Mouse (Mus musculus): Measurements from ENCODE around the gene Olfr287. TPM values are rescaled to one million over a fixed set of nuclear protein-coding genes. Genes with fewer than 3 reads are reported as not detected.

Gene Olfr287
- total RNA-seq, 2 experiments from 2014 or later: 3.9 to 4.2 TPM

DNA sequence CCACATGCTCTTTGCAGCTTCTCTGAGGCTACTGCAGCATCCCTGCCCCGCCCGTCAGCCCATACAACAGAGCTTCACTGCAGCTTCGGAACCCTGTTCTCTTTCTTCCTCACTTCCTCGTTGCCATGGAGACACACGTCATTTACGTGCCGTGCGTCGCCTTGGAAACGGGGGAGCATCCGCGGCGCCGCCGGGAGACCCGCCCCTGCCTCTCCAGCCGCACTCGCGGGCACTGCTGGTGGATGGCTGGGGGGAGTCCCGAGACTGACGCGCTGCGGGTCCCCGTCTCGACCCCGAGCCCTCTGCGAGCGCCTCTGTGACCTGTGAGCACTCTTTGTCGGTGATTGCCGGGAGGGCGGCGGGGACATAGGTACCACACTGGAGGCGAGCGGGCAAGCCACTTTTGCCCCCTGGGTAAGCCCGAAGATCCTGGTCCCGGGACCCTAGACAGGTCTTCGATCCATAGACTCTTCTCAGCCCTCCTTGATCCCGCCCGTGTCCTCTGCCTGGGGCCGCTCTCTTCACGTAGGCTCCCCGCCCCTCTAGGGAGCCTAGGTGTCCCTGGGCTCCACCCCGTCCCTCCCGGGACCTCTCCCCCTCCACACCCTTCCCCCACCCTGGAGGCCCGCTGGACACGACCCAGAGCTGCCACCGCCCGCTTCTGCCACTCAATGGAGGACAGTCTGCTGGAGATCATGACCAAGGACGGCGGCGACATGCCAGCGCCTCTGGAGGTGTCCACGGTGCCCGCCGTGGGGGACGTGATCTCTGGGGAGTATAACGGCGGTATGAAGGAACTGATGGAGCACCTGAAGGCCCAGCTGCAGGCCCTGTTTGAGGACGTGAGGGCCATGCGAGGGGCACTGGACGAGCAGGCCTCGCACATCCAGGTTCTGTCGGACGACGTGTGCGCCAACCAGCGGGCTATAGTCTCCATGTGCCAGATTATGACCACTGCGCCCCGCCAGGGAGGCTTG lies 52.9 kb downstream of the Olfr287 start:
- peak; percentile 90 to 91 for DNase-seq

DNA sequence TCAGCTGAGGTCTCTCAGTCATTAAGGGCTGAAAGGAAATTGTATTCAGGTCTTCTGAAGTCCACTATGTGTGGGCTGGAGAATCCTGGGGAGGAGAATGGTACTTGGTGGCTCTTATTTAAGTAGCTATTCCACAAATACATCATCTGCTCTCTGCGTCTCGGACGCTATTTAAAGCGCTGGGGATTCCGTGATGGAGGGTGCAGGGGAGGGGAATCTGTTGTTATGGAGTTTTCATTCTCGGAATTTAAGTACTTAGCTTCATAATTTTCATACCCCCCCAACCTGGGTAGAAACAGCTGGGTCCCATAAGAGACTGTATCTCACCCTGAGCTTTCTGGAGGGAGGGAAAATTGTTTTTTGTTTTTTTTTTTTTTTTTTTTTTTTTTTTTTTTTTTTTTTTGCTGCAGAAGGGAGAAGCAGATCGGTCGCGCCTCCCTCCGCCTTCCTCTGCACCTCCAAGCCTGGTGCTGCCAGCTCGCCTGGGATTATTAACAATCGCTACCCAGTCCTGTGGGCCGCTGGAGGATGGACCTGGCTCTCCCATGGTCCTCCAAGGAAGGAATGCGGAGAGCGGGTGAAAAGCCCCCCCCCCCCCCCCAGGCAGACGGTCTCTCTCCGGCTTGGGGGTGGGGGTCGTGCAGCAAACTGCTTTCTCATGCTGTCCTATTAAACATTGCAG lies 53.8 kb downstream of the Olfr287 start, which contains the start of gene Ccdc184:
Gene Ccdc184, plus strand, starts transcription at position 196 of the 682 bp plus-strand sequence.
- no peak for DNase-seq

DNA sequence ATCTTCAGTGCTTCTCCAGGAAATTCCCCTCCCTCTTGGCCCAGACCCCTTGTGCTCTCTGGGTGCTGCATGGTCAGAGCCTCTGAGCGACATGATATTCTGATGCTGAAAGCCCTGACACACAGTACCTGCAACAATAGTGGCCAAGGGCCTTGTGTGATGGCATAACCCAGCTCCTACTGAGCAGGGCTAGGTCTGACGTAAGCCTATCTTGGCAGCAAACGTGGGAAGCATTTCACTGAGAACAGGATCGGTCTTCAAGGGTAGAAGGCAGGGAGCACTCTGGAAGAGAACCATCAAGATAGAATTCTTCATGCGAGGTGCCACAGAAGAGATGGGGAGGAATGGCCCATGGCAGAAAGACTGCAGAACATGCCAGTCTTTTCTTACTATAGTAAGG lies 55.3 kb downstream of the Olfr287 start, which contains the start of gene Asb8:
Gene Asb8, minus strand, starts transcription at position 101 of the 400 bp plus-strand sequence.
- no peak for DNase-seq

DNA sequence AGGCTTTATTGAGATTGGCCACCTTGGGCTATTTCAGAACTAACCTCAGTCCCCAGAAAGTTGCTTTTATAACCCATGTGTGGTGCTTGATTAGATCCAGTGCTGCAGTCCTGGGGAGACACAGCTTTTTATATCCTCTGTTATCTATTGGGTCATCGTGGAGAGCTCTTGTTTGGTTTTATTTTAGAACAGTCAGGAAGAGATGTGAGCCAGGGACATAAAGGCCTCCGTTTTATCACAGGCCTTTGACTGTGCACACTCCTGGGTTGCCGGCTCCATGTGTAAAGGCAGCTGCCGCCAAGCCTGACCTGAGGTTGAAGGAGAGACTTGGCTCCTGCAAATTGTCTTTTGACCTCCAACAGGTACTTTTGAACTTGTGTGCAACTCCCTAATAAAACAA lies 58.3 kb downstream of the Olfr287 start:
- no peak for DNase-seq

DNA sequence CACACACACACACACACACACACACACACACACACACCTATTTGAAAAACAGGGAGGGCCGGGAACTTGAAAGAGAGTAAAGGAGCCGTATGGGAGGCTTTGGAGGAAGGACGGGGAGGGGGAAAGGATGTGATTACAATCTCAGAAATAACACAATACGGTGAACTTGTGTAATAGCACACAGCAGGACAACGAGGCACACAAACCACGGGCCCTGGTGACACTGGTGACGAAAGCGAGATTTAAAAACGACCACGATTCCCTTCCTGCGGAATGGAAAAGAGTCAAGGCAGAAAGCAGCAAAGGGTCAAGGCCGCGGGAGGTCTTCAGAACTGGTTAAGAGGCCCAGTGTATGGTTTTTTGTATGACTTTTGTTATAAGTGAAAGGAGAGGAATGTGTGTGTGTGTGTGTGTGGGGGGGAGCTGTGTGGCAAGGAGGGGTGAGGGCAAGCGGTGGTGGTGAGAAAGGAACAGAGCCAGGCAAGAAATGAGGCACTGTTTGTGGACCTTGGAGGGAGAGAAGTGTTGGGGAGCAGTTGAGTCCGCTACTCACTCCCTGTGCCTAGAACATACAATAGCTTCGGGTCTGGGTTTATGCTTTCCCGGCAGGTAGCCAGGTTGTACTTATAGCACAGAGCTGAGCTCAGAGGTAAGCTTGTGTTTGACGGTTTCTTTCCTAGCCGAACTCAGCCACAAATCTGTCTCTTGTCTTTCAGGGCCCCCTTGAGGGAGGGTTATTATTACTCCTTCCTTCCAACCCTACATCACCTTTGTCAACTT lies 59.6 kb downstream of the Olfr287 start:
- no peak for DNase-seq

DNA sequence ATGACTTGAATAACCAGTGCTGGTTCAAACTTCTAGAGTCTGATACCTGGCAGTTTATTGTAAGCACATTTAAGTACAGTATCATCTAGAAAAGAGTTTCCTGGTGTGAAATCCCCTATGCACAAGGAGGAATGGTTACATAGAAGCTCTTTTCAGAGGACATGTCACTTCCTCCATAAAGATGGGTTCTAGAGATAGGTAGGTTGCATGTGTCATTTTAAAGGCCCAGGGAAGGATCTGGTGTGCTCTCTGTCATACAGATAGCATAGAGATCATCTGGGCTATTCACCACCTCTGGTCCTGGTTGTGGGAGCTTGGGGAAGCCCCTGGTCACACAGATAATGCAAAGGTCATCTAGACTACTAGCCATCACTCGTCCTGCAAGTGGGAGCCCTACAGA lies 63.6 kb downstream of the Olfr287 start:
- DNase-seq: no peak

Other genes starting within 250 kb of the Olfr287 start
- under 1 TPM; 0.47 to 0.48 TPM for gene Col2a1, start 216.4 kb downstream of the Olfr287 start, total RNA-seq (2021)
- gene Pfkm, start 128.5 kb downstream of the Olfr287 start, total RNA-seq (2021): 100 to 1,000 TPM; 305 to 384 TPM
- 10 to 100 TPM; 12.3 to 14.2 TPM for gene Senp1, start 127.3 kb downstream of the Olfr287 start, total RNA-seq (2021)
- 10 to 100 TPM; 46.6 to 52.1 TPM for gene Asb8, start 55.4 kb downstream of the Olfr287 start, total RNA-seq (2021)
- gene Ccdc184, start 53.9 kb downstream of the Olfr287 start, total RNA-seq (2021): 10 to 100 TPM; 11.1 to 11.6 TPM
- under 1 TPM; 0.18 to 0.40 TPM for gene Olfr288, start 25.5 kb downstream of the Olfr287 start, total RNA-seq (2021)
- gene Gm44579, start 79 bp downstream of the Olfr287 start, total RNA-seq (2021): not detected
- not detected for gene Olfr286, start 13.4 kb upstream of the Olfr287 start, total RNA-seq (2021)
- gene H1fnt, start 36.2 kb upstream of the Olfr287 start, total RNA-seq (2021): not detected
- 1 to 10 TPM; 6.1 to 6.3 TPM for gene Zfp641, start 75.1 kb upstream of the Olfr287 start, total RNA-seq (2021)
- gene Olfr285, start 96.3 kb upstream of the Olfr287 start, total RNA-seq (2021): not detected
- not detected for gene Olfr284, start 119.9 kb upstream of the Olfr287 start, total RNA-seq (2021)
- gene Olfr283, start 159.9 kb upstream of the Olfr287 start, total RNA-seq (2021): not detected
- not detected for gene Olfr282, start 210.2 kb upstream of the Olfr287 start, total RNA-seq (2021)
- not detected for gene Olfr281, start 231.5 kb upstream of the Olfr287 start, total RNA-seq (2021)
- not detected for gene OR5BS1P, start 248.8 kb upstream of the Olfr287 start, total RNA-seq (2021)

Measured in layer of hippocampus, postnatal 36 days (tissue).